Mouse (Mus musculus) forebrain, embryonic 12.5 days (tissue): Measurements from ENCODE around the gene Pxdc1. TPM values are rescaled to one million over a fixed set of nuclear protein-coding genes. Genes with fewer than 3 reads are reported as not detected.

Source experiments
- ATAC-seq: fragments of 200-750 bp; cut with Nextera tagmentation; 2 replicates; pipeline ENCODE4 v1.8.0; 2017; ENCODE audit warnings: moderate TSS enrichment; ENCODE audit not compliant: low FRiP score
- H3K27ac ChIP-seq: fragments of 300-500 bp; sonication (generic); 2 replicates; pipeline ENCODE4 v1.5.1; 2016; ENCODE audit warnings: mild to moderate bottlenecking
- H3K27me3 ChIP-seq: fragments of 300-500 bp; sonication (generic); 2 replicates; pipeline ENCODE4 v1.6.1; 2016; ENCODE audit warnings: mild to moderate bottlenecking
- H3K36me3 ChIP-seq: fragments of 300-500 bp; sonication (generic); replicated peaks from 2 replicates; pipeline ENCODE4 v1.6.1; 2016; ENCODE audit warnings: mild to moderate bottlenecking
- H3K4me1 ChIP-seq: fragments of 300-500 bp; sonication (generic); 2 replicates; pipeline ENCODE4 v1.6.1; 2016
- H3K4me2 ChIP-seq: fragments of 300-500 bp; sonication (generic); 2 replicates; pipeline ENCODE4 v1.6.1; 2016; ENCODE audit warnings: mild to moderate bottlenecking, moderate library complexity
- H3K4me3 ChIP-seq: fragments of 300-500 bp; sonication (generic); replicated peaks from 2 replicates; pipeline ENCODE4 v1.5.1; 2016; ENCODE audit warnings: mild to moderate bottlenecking
- H3K9ac ChIP-seq: fragments of 300-500 bp; sonication (generic); 2 replicates; pipeline ENCODE4 v1.6.1; 2016; ENCODE audit warnings: mild to moderate bottlenecking
- H3K9me3 ChIP-seq: fragments of 300-500 bp; sonication (generic); 2 replicates; pipeline ENCODE4 v1.6.1; 2016
- WGBS: fragments of 180-500 bp; shearing (Covaris S2); methylation state at CpG from one replicate; pipeline ENCODE4 v1.1.7; 2016; 5-methylcytosine and 5-hydroxymethylcytosine counted together
- polyA plus RNA-seq: library from polyadenylated mRNA; unstranded; fragments of >200 nt; fragmentation: Nextera tagmentation; extraction: Ambion mirVana; gene quantifications from 2 replicates; pipeline ENCODE4 v1.2.1, GENCODE M21; 2016

The Pxdc1 gene
- polyA plus RNA-seq, 1 experiment from 2014 or later = 5.9 TPM

- H3K4me2 ChIP-seq = no peak overlapping the region
- ATAC-seq = no peak
- no peak overlapping the region for H3K4me3 ChIP-seq
- 86% methylated on average over 8 of the region's 8 CpGs for WGBS
- H3K9ac ChIP-seq = no peak overlapping the region
- H3K27me3 ChIP-seq = peaks cover 64% of the 10 kb centered on the region
- no peaks in the 10 kb centered on the region for H3K9me3 ChIP-seq
- H3K4me1 ChIP-seq = peaks cover 14% of the 10 kb centered on the region
- no peaks in the 10 kb centered on the region for H3K36me3 ChIP-seq
- H3K27ac ChIP-seq = no peak overlapping the region
Measured at GRCm38 (mm10) chr13:34647221-34647620, 6.1 kb downstream of the Pxdc1 start.

- H3K9ac ChIP-seq = no peak overlapping the region
- no peak for ATAC-seq
- H3K9me3 ChIP-seq = no peaks in the 10 kb centered on the region
- no peak overlapping the region for H3K4me3 ChIP-seq
- H3K4me2 ChIP-seq = no peak overlapping the region
- 76% methylated on average over 7 of the region's 7 CpGs for whole genome bisulfite sequencing
- H3K27me3 ChIP-seq = peaks cover 55% of the 10 kb centered on the region
- H3K27ac ChIP-seq = no peak overlapping the region
- peaks cover 5% of the 10 kb centered on the region for H3K4me1 ChIP-seq
- no peaks in the 10 kb centered on the region for H3K36me3 ChIP-seq
Measured at GRCm38 (mm10) chr13:34646240-34646750, 7.0 kb downstream of the Pxdc1 start.

- peaks cover 47% of the 10 kb centered on the region for H3K27me3 ChIP-seq
- no peaks in the 10 kb centered on the region for H3K36me3 ChIP-seq
- 91% methylated on average over 5 of the region's 5 CpGs for WGBS
- no peaks in the 10 kb centered on the region for H3K4me1 ChIP-seq
- H3K4me3 ChIP-seq = no peak overlapping the region
- no peak for ATAC-seq
- no peaks in the 10 kb centered on the region for H3K9me3 ChIP-seq
- 0 out of 2 replicates have a peak overlapping the region, but pooled peaks have one; percentile 31 for H3K27ac ChIP-seq
- no peak overlapping the region for H3K9ac ChIP-seq
- no peak overlapping the region for H3K4me2 ChIP-seq
Measured at GRCm38 (mm10) chr13:34645519-34645918, 7.8 kb downstream of the Pxdc1 start.

GRCm38 (mm10) chr13:34644401-34644800 is 8.9 kb downstream of the Pxdc1 start:
- no peak overlapping the region for H3K27ac ChIP-seq
- no peak for ATAC-seq
- 85% methylated on average over 14 of the region's 14 CpGs for WGBS

GRCm38 (mm10) chr13:34643926-34644325 is 9.4 kb downstream of the Pxdc1 start:
- H3K4me2 ChIP-seq = no peak overlapping the region
- no peak overlapping the region for H3K4me3 ChIP-seq
- H3K36me3 ChIP-seq = no peaks in the 10 kb centered on the region
- H3K27ac ChIP-seq = no peak overlapping the region
- no peaks in the 10 kb centered on the region for H3K9me3 ChIP-seq
- no peak overlapping the region for H3K9ac ChIP-seq
- ATAC-seq = no peak
- H3K27me3 ChIP-seq = peaks cover 35% of the 10 kb centered on the region
- H3K4me1 ChIP-seq = no peaks in the 10 kb centered on the region
- 62% methylated on average over 4 of the region's 4 CpGs for WGBS

More at GRCm38 (mm10) chr13:34644401-34644800, 8.9 kb downstream of the Pxdc1 start:
- H3K36me3 ChIP-seq = no peaks in the 10 kb centered on the region
- no peak overlapping the region for H3K9ac ChIP-seq
- no peaks in the 10 kb centered on the region for H3K4me1 ChIP-seq
- H3K4me2 ChIP-seq = no peak overlapping the region
- no peaks in the 10 kb centered on the region for H3K9me3 ChIP-seq
- H3K27me3 ChIP-seq = peaks cover 38% of the 10 kb centered on the region
- H3K4me3 ChIP-seq = no peak overlapping the region

- no peak overlapping the region for H3K27ac ChIP-seq
- WGBS = 32% methylated on average over 7 of the region's 7 CpGs
- no peaks in the 10 kb centered on the region for H3K9me3 ChIP-seq
- H3K4me1 ChIP-seq = no peaks in the 10 kb centered on the region
- peaks cover 28% of the 10 kb centered on the region for H3K27me3 ChIP-seq
- H3K36me3 ChIP-seq = no peaks in the 10 kb centered on the region
- no peak overlapping the region for H3K4me2 ChIP-seq
- H3K9ac ChIP-seq = no peak overlapping the region
- H3K4me3 ChIP-seq = no peak overlapping the region
- no peak for ATAC-seq
Measured at GRCm38 (mm10) chr13:34642941-34643875, 10.1 kb downstream of the Pxdc1 start.

- no peak for ATAC-seq
- no peak overlapping the region for H3K4me2 ChIP-seq
- H3K9ac ChIP-seq = no peak overlapping the region
- H3K9me3 ChIP-seq = no peaks in the 10 kb centered on the region
- peaks cover 14% of the 10 kb centered on the region for H3K27me3 ChIP-seq
- H3K4me1 ChIP-seq = no peaks in the 10 kb centered on the region
- H3K36me3 ChIP-seq = no peaks in the 10 kb centered on the region
- no peak overlapping the region for H3K27ac ChIP-seq
- WGBS = 62% methylated on average over 2 of the region's 2 CpGs
- H3K4me3 ChIP-seq = no peak overlapping the region
Measured at GRCm38 (mm10) chr13:34641066-34641465, 12.2 kb downstream of the Pxdc1 start.

- ATAC-seq = 0 out of 2 replicates have a peak, but pooled peaks have one; percentile 27
- 60% methylated on average over 5 of the region's 5 CpGs for WGBS
- H3K9ac ChIP-seq = no peak overlapping the region
- H3K4me2 ChIP-seq = no peak overlapping the region
- H3K27me3 ChIP-seq = no peaks in the 10 kb centered on the region
- no peaks in the 10 kb centered on the region for H3K36me3 ChIP-seq
- no peaks in the 10 kb centered on the region for H3K4me1 ChIP-seq
- no peak overlapping the region for H3K27ac ChIP-seq
- H3K4me3 ChIP-seq = no peak overlapping the region
- H3K9me3 ChIP-seq = no peaks in the 10 kb centered on the region
Measured at GRCm38 (mm10) chr13:34635978-34636377, 17.3 kb downstream of the Pxdc1 start.

GRCm38 (mm10) chr13:34630319-34630718 is 23.0 kb downstream of the Pxdc1 start:
- no peaks in the 10 kb centered on the region for H3K9me3 ChIP-seq
- no peak overlapping the region for H3K4me3 ChIP-seq
- no peak overlapping the region for H3K9ac ChIP-seq
- H3K4me1 ChIP-seq = no peaks in the 10 kb centered on the region
- no peak for ATAC-seq
- no peaks in the 10 kb centered on the region for H3K36me3 ChIP-seq
- H3K27me3 ChIP-seq = no peaks in the 10 kb centered on the region
- no peak overlapping the region for H3K27ac ChIP-seq
- H3K4me2 ChIP-seq = no peak overlapping the region
- whole genome bisulfite sequencing = 95% methylated on average over 8 of the region's 8 CpGs

GRCm38 (mm10) chr13:34629741-34630140 is 23.5 kb downstream of the Pxdc1 start:
- Histone ChIP-seq H3K9me3 (no peaks in the 10 kb centered on the region), H3K4me1 (no peaks in the 10 kb centered on the region), H3K36me3 (no peaks in the 10 kb centered on the region), H3K4me2 (no peak overlapping the region), H3K9ac (no peak overlapping the region), H3K4me3 (no peak overlapping the region), H3K27ac (no peak overlapping the region), H3K27me3 (no peaks in the 10 kb centered on the region)
- WGBS = 89% methylated on average over 5 of the region's 5 CpGs
- no peak for ATAC-seq

GRCm38 (mm10) chr13:34627446-34627845 is 25.8 kb downstream of the Pxdc1 start:
- ATAC-seq = no peak
- H3K27me3 ChIP-seq = no peaks in the 10 kb centered on the region
- H3K27ac ChIP-seq = no peak overlapping the region
- H3K4me2 ChIP-seq = no peak overlapping the region
- no peaks in the 10 kb centered on the region for H3K4me1 ChIP-seq
- 36% methylated on average over 3 of the region's 3 CpGs for WGBS
- no peaks in the 10 kb centered on the region for H3K36me3 ChIP-seq
- no peak overlapping the region for H3K9ac ChIP-seq
- no peak overlapping the region for H3K4me3 ChIP-seq
- no peaks in the 10 kb centered on the region for H3K9me3 ChIP-seq

- H3K4me2 ChIP-seq = no peak overlapping the region
- no peaks in the 10 kb centered on the region for H3K9me3 ChIP-seq
- H3K27me3 ChIP-seq = no peaks in the 10 kb centered on the region
- no peak overlapping the region for H3K9ac ChIP-seq
- H3K27ac ChIP-seq = no peak overlapping the region
- no peak for ATAC-seq
- 87% methylated on average over 2 of the region's 2 CpGs for WGBS
- no peaks in the 10 kb centered on the region for H3K36me3 ChIP-seq
- no peak overlapping the region for H3K4me3 ChIP-seq
- no peaks in the 10 kb centered on the region for H3K4me1 ChIP-seq
Measured at GRCm38 (mm10) chr13:34624414-34624813, 28.9 kb downstream of the Pxdc1 start.

- Histone ChIP-seq H3K9me3 (no peaks in the 10 kb centered on the region), H3K4me2 (no peak overlapping the region), H3K36me3 (no peaks in the 10 kb centered on the region), H3K4me3 (no peak overlapping the region), H3K27ac (no peak overlapping the region), H3K4me1 (no peaks in the 10 kb centered on the region), H3K9ac (no peak overlapping the region), H3K27me3 (no peaks in the 10 kb centered on the region)
- ATAC-seq = no peak
- WGBS = 75% methylated on average over 2 of the region's 2 CpGs
Measured at GRCm38 (mm10) chr13:34612402-34612801, 40.9 kb downstream of the Pxdc1 start.
